In genomic region chr6:39872901-39873591, GRCm38 (mm10) we compare ENCODE assay signal across 8 mouse cellular contexts. TPM values are rescaled to one million over a fixed set of nuclear protein-coding genes. Genes with fewer than 3 reads are reported as not detected.
A peak's percentile ranks its signal among the peaks of the same experiment; 100 is the strongest.
DNase-seq lines count a peak whose midpoint lies in the region; ATAC-seq lines count a peak whose summit lies in the region.

TSS of gene Tmem178b (plus strand) at chr6:39873271.

- H3K9me3 ChIP-seq in embryonic facial prominence, embryonic 11.5 days (replicated peaks; ENCODE audit: control insufficient read depth, low read length): no peaks in the 10 kb centered on the region

- DNase-seq in ES-CJ7 (ENCODE audit: low read depth, low spot score): peak; percentile 57
- DNase-seq in adrenal gland, postnatal 14 days: peak; percentile 42
- DNase-seq in embryonic facial prominence, embryonic 11.5 days (ENCODE audit: low spot score): peak; percentile 17
- peak; percentile 14 to 15 for DNase-seq in heart, postnatal 10 days
- peak; percentile 25 for DNase-seq in layer of hippocampus, adult 9-11 months
- peak; percentile 45 for DNase-seq in mesoderm, embryonic 11.5 days (ENCODE audit: low read depth, low spot score)
- peak; percentile 45 for DNase-seq in testis, postnatal 10 days (ENCODE audit: low spot score)
- no peak for DNase-seq in thymus, postnatal 0 days (ENCODE audit: low spot score)

- H3K36me3 ChIP-seq in embryonic facial prominence, embryonic 11.5 days (replicated peaks; ENCODE audit: control insufficient read depth, insufficient read depth, low read depth, low read length): no peaks in the 10 kb centered on the region

- H3K4me1 ChIP-seq in embryonic facial prominence, embryonic 11.5 days (ENCODE audit: control insufficient read depth, insufficient read depth, low read length): peaks cover 3% of the 10 kb centered on the region

- peaks cover 35% of the 10 kb centered on the region for H3K27me3 ChIP-seq in embryonic facial prominence, embryonic 11.5 days (ENCODE audit: control insufficient read depth, insufficient read depth, low read length)

- H3K9ac ChIP-seq in embryonic facial prominence, embryonic 11.5 days (replicated peaks; ENCODE audit: low read length): peak within 1 kb of the TSS; percentile 35

- peak within 1 kb of the TSS; percentile 97 for H3K4me2 ChIP-seq in embryonic facial prominence, embryonic 11.5 days (ENCODE audit: low read depth, low read length)

- intact Hi-C loops in heart, postnatal 10 days (cut with DNase I): no loop called here

- ATAC-seq in embryonic facial prominence, embryonic 11.5 days (replicated peaks; ENCODE audit: insufficient number of reproducible peaks, low FRiP score, low TSS enrichment, low read depth): 0 out of 2 replicates have a peak, but pooled peaks have one; percentile 16

- H3K27ac ChIP-seq in embryonic facial prominence, embryonic 11.5 days (replicated peaks; ENCODE audit: low read depth, low read length): no peak within 1 kb of the TSS

- WGBS in embryonic facial prominence, embryonic 11.5 days: under 1% methylated on average over 63 of the region's 63 CpGs

- H3K4me3 ChIP-seq in embryonic facial prominence, embryonic 11.5 days (ENCODE audit: low read depth, low read length): peak within 1 kb of the TSS; percentile 54

RNA-seq across cellular contexts. Expression of gene Tmem178b, which starts in this region (rescaled TPM):
- 14.8 and 16.3 TPM in 2 replicates for total RNA-seq in adrenal gland, postnatal 14 days (2021)
- 1.7 and 2.8 TPM in 2 replicates for polyA plus RNA-seq in embryonic facial prominence, embryonic 11.5 days (2014; fragmentation: Nextera tagmentation; extraction: Ambion mirVana)
- total RNA-seq in heart, postnatal 10 days (2021): under 1 TPM; 0.52 to 0.55 TPM
- 0.08 TPM in 1 of 2 replicates, not detected in the other for polyA plus RNA-seq in thymus, postnatal 0 days (2015; fragmentation: Nextera tagmentation; extraction: Ambion mirVana)

Comparison
In these comparisons a context has a peak if more than half of its experiments do, and no peak if none do; other contexts are left out.
1. RNA of gene Tmem178b (total RNA-seq): 14.8 to 16.3 TPM in adrenal gland, postnatal 14 days; 0.52 to 0.55 TPM in heart, postnatal 10 days; every median in the first group is over 10 times any median in the second.
2. Peak in DNase-seq in heart, postnatal 10 days; RNA of the gene not detected or under 1 TPM.